10 mouse cellular contexts compared by ENCODE assay signal in genomic region chr19:6267306-6268169, GRCm38 (mm10). TPM values are rescaled to one million over a fixed set of nuclear protein-coding genes. Genes with fewer than 3 reads are reported as not detected.
A peak's percentile ranks its signal among the peaks of the same experiment; 100 is the strongest.
DNase-seq lines count a peak whose midpoint lies in the region; ATAC-seq and TF ChIP-seq lines count a peak whose summit lies in the region.
"Had no signal": no experiment of that assay in that cellular context is flagged by ENCODE, and none has a peak within 500 bp of the region (broad histone marks: within the 10 kb centered on the region; RNA-seq: fewer than 3 reads in every experiment).

No protein-coding gene starts in this region.

- WGBS in forebrain, embryonic 15.5 days: 57% methylated on average over 11 of the region's 11 CpGs
- 79% methylated on average over 11 of the region's 11 CpGs for WGBS in forebrain, embryonic 14.5 days
- 49% methylated on average over 11 of the region's 11 CpGs for WGBS in neural tube, embryonic 14.5 days
- WGBS in limb, embryonic 14.5 days: 46% methylated on average over 11 of the region's 11 CpGs

- 0 out of 2 replicates have a peak, but pooled peaks cover 1% of the 10 kb centered on the region for H3K36me3 ChIP-seq in forebrain, embryonic 15.5 days
- peaks cover 2% of the 10 kb centered on the region; the same call in 1 of the 2 replicates for H3K36me3 ChIP-seq in forebrain, embryonic 14.5 days (ENCODE audit: control insufficient read depth, insufficient read depth, low read length)
- peaks cover under 1% of the 10 kb centered on the region; the same call in 1 of the 2 replicates for H3K36me3 ChIP-seq in neural tube, embryonic 14.5 days (ENCODE audit: control insufficient read depth, insufficient read depth, low read length)
- H3K36me3 ChIP-seq in limb, embryonic 14.5 days (ENCODE audit: control insufficient read depth, insufficient read depth, low read length): 0 out of 2 replicates have a peak, but pooled peaks cover under 1% of the 10 kb centered on the region
- H3K36me3 ChIP-seq: heart, embryonic 15.5 days had no signal

- TF ChIP-seq POLR2A in limb, embryonic 14.5 days (IDR thresholded peaks at IDR 0.05; ENCODE audit: borderline replicate concordance, extremely low read depth, insufficient read depth, insufficient read length): no peak

- no peak overlapping the region for H3K27ac ChIP-seq in forebrain, embryonic 15.5 days (replicated peaks)
- no peak overlapping the region for H3K27ac ChIP-seq in forebrain, embryonic 14.5 days (ENCODE audit: low read depth, low read length)
- no peak overlapping the region for H3K27ac ChIP-seq in neural tube, embryonic 14.5 days (ENCODE audit: low read depth, low read length)
- H3K27ac ChIP-seq in limb, embryonic 14.5 days (replicated peaks; ENCODE audit: low read depth, low read length): no peak overlapping the region
- H3K27ac ChIP-seq: heart, embryonic 15.5 days had no signal

- DNase-seq in forebrain, embryonic 14.5 days (ENCODE audit: low spot score): no peak
- no peak for DNase-seq in neural tube, embryonic 10.5 days (ENCODE audit: extremely low spot score, low spot score)
- no peak for DNase-seq in limb, embryonic 14.5 days (ENCODE audit: low spot score)
- no peak for DNase-seq in right cerebral cortex, postnatal 36 days (ENCODE audit: low spot score in 2 of 2)
- DNase-seq in MN1 (ENCODE audit: low spot score): no peak

- no peaks in the 10 kb centered on the region for H3K27me3 ChIP-seq in forebrain, embryonic 15.5 days
- H3K27me3 ChIP-seq in forebrain, embryonic 14.5 days (replicated peaks; ENCODE audit: control insufficient read depth, insufficient read depth, low read length): no peaks in the 10 kb centered on the region
- H3K27me3 ChIP-seq in neural tube, embryonic 14.5 days (ENCODE audit: control insufficient read depth, insufficient read depth, low read length): no peaks in the 10 kb centered on the region
- H3K27me3 ChIP-seq in limb, embryonic 14.5 days (ENCODE audit: control insufficient read depth, insufficient read depth, low read length): no peaks in the 10 kb centered on the region
- H3K27me3 ChIP-seq: heart, embryonic 15.5 days had no signal

- H3K4me3 ChIP-seq in forebrain, embryonic 15.5 days: no peak overlapping the region
- no peak overlapping the region for H3K4me3 ChIP-seq in forebrain, embryonic 14.5 days (ENCODE audit: low read depth, low read length)
- H3K4me3 ChIP-seq in neural tube, embryonic 14.5 days (ENCODE audit: low read depth, low read length): no peak overlapping the region
- H3K4me3 ChIP-seq in limb, embryonic 14.5 days (replicated peaks; ENCODE audit: low read length): no peak overlapping the region
- H3K4me3 ChIP-seq: heart, embryonic 15.5 days had no signal

- H3K4me1 ChIP-seq in forebrain, embryonic 15.5 days: no peaks in the 10 kb centered on the region; the same call in 1 of the 2 replicates
- no peaks in the 10 kb centered on the region for H3K4me1 ChIP-seq in forebrain, embryonic 14.5 days (ENCODE audit: control insufficient read depth, insufficient read depth, low read length)
- no peaks in the 10 kb centered on the region for H3K4me1 ChIP-seq in neural tube, embryonic 14.5 days (ENCODE audit: control insufficient read depth, insufficient read depth, low read length)
- no peaks in the 10 kb centered on the region; the same call in 1 of the 2 replicates for H3K4me1 ChIP-seq in limb, embryonic 14.5 days (ENCODE audit: control insufficient read depth, insufficient read depth, low read length)

- ATAC-seq in forebrain, embryonic 15.5 days (replicated peaks): peak; percentile 12; the same call in 1 of the 2 replicates
- no peak for ATAC-seq in forebrain, embryonic 14.5 days
- ATAC-seq in neural tube, embryonic 14.5 days (ENCODE audit: low read depth): no peak
- peak; percentile 31; the same call in 1 of the 2 replicates for ATAC-seq in limb, embryonic 14.5 days (ENCODE audit: low FRiP score, low read depth)
- no peak for ATAC-seq in monocyte, adult 5-6 weeks (replicated peaks; ENCODE audit: insufficient number of reproducible peaks, low FRiP score, low TSS enrichment, poor library complexity, severe bottlenecking)

- H3K9me3 ChIP-seq in forebrain, embryonic 15.5 days: no peaks in the 10 kb centered on the region
- H3K9me3 ChIP-seq in forebrain, embryonic 14.5 days (replicated peaks; ENCODE audit: control insufficient read depth, low read length): no peaks in the 10 kb centered on the region
- H3K9me3 ChIP-seq in neural tube, embryonic 14.5 days (ENCODE audit: control insufficient read depth, low read length): no peaks in the 10 kb centered on the region
- no peaks in the 10 kb centered on the region for H3K9me3 ChIP-seq in limb, embryonic 14.5 days (ENCODE audit: control insufficient read depth, low read length)
- H3K9me3 ChIP-seq: heart, embryonic 15.5 days had no signal

- no peak overlapping the region for H3K9ac ChIP-seq in forebrain, embryonic 15.5 days (replicated peaks)
- H3K9ac ChIP-seq in forebrain, embryonic 14.5 days (ENCODE audit: low read length): no peak overlapping the region
- 0 out of 2 replicates have a peak overlapping the region, but pooled peaks have one; percentile 7 for H3K9ac ChIP-seq in neural tube, embryonic 14.5 days (replicated peaks; ENCODE audit: low read depth, low read length)
- H3K9ac ChIP-seq in limb, embryonic 14.5 days (ENCODE audit: low read depth, low read length, severe bottlenecking): no peak overlapping the region
- H3K9ac ChIP-seq: heart, embryonic 15.5 days had no signal

- H3K4me2 ChIP-seq in forebrain, embryonic 15.5 days (replicated peaks): no peak overlapping the region
- H3K4me2 ChIP-seq in forebrain, embryonic 14.5 days (ENCODE audit: low read length): no peak overlapping the region
- no peak overlapping the region for H3K4me2 ChIP-seq in neural tube, embryonic 14.5 days (ENCODE audit: low read depth, low read length)
- H3K4me2 ChIP-seq in limb, embryonic 14.5 days (replicated peaks; ENCODE audit: low read depth, low read length, severe bottlenecking): no peak overlapping the region
- H3K4me2 ChIP-seq: heart, embryonic 15.5 days had no signal

RNA-seq across cellular contexts. Expression of gene Ehd1, which starts 9.0 kb away (rescaled TPM):
- 88.1 TPM in 2 replicates for polyA plus RNA-seq in forebrain, embryonic 15.5 days (2015; fragmentation: Nextera tagmentation; extraction: Ambion mirVana)
- 71.3 and 79.8 TPM in 2 replicates for polyA plus RNA-seq in forebrain, embryonic 14.5 days (2014; fragmentation: Nextera tagmentation; extraction: Ambion mirVana)
- polyA plus RNA-seq in neural tube, embryonic 14.5 days (2014; fragmentation: Nextera tagmentation; extraction: Ambion mirVana): 53.4 and 74.8 TPM in 2 replicates
- polyA plus RNA-seq in limb, embryonic 14.5 days (2012; rRNA removed): 160 and 232 TPM in 2 replicates
- polyA plus RNA-seq in limb, embryonic 14.5 days (2014; fragmentation: Nextera tagmentation; extraction: Ambion mirVana): 68.7 and 81.8 TPM in 2 replicates
- 40.8 to 62.5 TPM (median 59.6 TPM) in 3 replicates for total RNA-seq in monocyte, adult 5-6 weeks (2017)

RNA-seq across cellular contexts. Expression of gene Atg2a, which starts 26.1 kb away (rescaled TPM):
- polyA plus RNA-seq in forebrain, embryonic 15.5 days (2015; fragmentation: Nextera tagmentation; extraction: Ambion mirVana): 9.7 and 10.1 TPM in 2 replicates
- polyA plus RNA-seq in forebrain, embryonic 14.5 days (2014; fragmentation: Nextera tagmentation; extraction: Ambion mirVana): 7.9 and 9.6 TPM in 2 replicates
- 16.0 and 16.1 TPM in 2 replicates for polyA plus RNA-seq in neural tube, embryonic 14.5 days (2014; fragmentation: Nextera tagmentation; extraction: Ambion mirVana)
- polyA plus RNA-seq in limb, embryonic 14.5 days (2012; rRNA removed): 18.3 and 25.7 TPM in 2 replicates
- polyA plus RNA-seq in limb, embryonic 14.5 days (2014; fragmentation: Nextera tagmentation; extraction: Ambion mirVana): 10.6 and 14.6 TPM in 2 replicates
- total RNA-seq in monocyte, adult 5-6 weeks (2017): 32.7 to 41.0 TPM (median 33.2 TPM) in 3 replicates

RNA-seq across cellular contexts. Expression of gene Ppp2r5b, which starts 31.9 kb away (rescaled TPM):
- 95.5 and 98.5 TPM in 2 replicates for polyA plus RNA-seq in forebrain, embryonic 15.5 days (2015; fragmentation: Nextera tagmentation; extraction: Ambion mirVana)
- 74.3 and 98.9 TPM in 2 replicates for polyA plus RNA-seq in forebrain, embryonic 14.5 days (2014; fragmentation: Nextera tagmentation; extraction: Ambion mirVana)
- polyA plus RNA-seq in neural tube, embryonic 14.5 days (2014; fragmentation: Nextera tagmentation; extraction: Ambion mirVana): 150 and 154 TPM in 2 replicates
- 45.0 and 48.1 TPM in 2 replicates for polyA plus RNA-seq in limb, embryonic 14.5 days (2012; rRNA removed)
- polyA plus RNA-seq in limb, embryonic 14.5 days (2014; fragmentation: Nextera tagmentation; extraction: Ambion mirVana): 27.5 and 27.8 TPM in 2 replicates
- total RNA-seq in monocyte, adult 5-6 weeks (2017): 15.6 to 22.7 TPM (median 18.0 TPM) in 3 replicates

RNA-seq across cellular contexts. Expression of gene Cdc42bpg, which starts 38.7 kb away (rescaled TPM):
- polyA plus RNA-seq in forebrain, embryonic 15.5 days (2015; fragmentation: Nextera tagmentation; extraction: Ambion mirVana): 0.31 and 0.67 TPM in 2 replicates
- 0.61 and 0.72 TPM in 2 replicates for polyA plus RNA-seq in forebrain, embryonic 14.5 days (2014; fragmentation: Nextera tagmentation; extraction: Ambion mirVana)
- polyA plus RNA-seq in neural tube, embryonic 14.5 days (2014; fragmentation: Nextera tagmentation; extraction: Ambion mirVana): 0.61 and 0.71 TPM in 2 replicates
- polyA plus RNA-seq in limb, embryonic 14.5 days (2012; rRNA removed): 15.2 and 17.0 TPM in 2 replicates
- polyA plus RNA-seq in limb, embryonic 14.5 days (2014; fragmentation: Nextera tagmentation; extraction: Ambion mirVana): 1.4 and 2.0 TPM in 2 replicates
- 1.9 to 4.3 TPM (median 2.2 TPM) in 3 replicates for total RNA-seq in monocyte, adult 5-6 weeks (2017)

RNA-seq across cellular contexts. Expression of gene Gpha2, which starts 41.4 kb away (rescaled TPM):
- polyA plus RNA-seq in forebrain, embryonic 15.5 days (2015; fragmentation: Nextera tagmentation; extraction: Ambion mirVana): not detected in 2 replicates
- polyA plus RNA-seq in forebrain, embryonic 14.5 days (2014; fragmentation: Nextera tagmentation; extraction: Ambion mirVana): 0.30 TPM in 1 of 2 replicates, not detected in the other
- not detected in 2 replicates for polyA plus RNA-seq in neural tube, embryonic 14.5 days (2014; fragmentation: Nextera tagmentation; extraction: Ambion mirVana)
- polyA plus RNA-seq in limb, embryonic 14.5 days (2012; rRNA removed): 1.5 and 2.7 TPM in 2 replicates
- 1.2 and 2.3 TPM in 2 replicates for polyA plus RNA-seq in limb, embryonic 14.5 days (2014; fragmentation: Nextera tagmentation; extraction: Ambion mirVana)
- not detected in 3 replicates for total RNA-seq in monocyte, adult 5-6 weeks (2017)
- total RNA-seq: layer of hippocampus, postnatal 25 days had no signal
- polyA plus RNA-seq: heart, embryonic 15.5 days had no signal

Comparison
In these comparisons a context has a peak if more than half of its experiments do, and no peak if none do; other contexts are left out.
1. ATAC-seq: peak in forebrain, embryonic 15.5 days (single experiment) and limb, embryonic 14.5 days (single experiment); none in forebrain, embryonic 14.5 days (single experiment), neural tube, embryonic 14.5 days (single experiment) and monocyte, adult 5-6 weeks (single experiment).